Mouse (Mus musculus) CH12.LX (cell line): ENCODE data around the gene Capn8. TPM values are rescaled to one million over a fixed set of nuclear protein-coding genes. Genes with fewer than 3 reads are reported as not detected.

Experiments used
- DNase-seq: peaks from one replicate; pipeline ENCODE4 v3.0.0-alpha.2; 2013; ENCODE audit errors: extremely low read depth
- H3K27ac ChIP-seq: 2 replicates; pipeline ENCODE4 v1.5.1; 2012; ENCODE audit warnings: low read depth, mild to moderate bottlenecking, control low read depth, moderate library complexity; ENCODE audit not compliant: insufficient read depth
- H3K27me3 ChIP-seq: replicated peaks from 2 replicates; pipeline ENCODE3; 2012; ENCODE audit warnings: inconsistent platforms
- H3K36me3 ChIP-seq, 2 experiments: replicated peaks in 1 of 2; 2 replicates each; pipeline versions ENCODE3 to v1.6.1; 2012; ENCODE audit warnings: inconsistent platforms in 1 of 2, low read length in 1 of 2, mild to moderate bottlenecking in 1 of 2, mixed read lengths in 1 of 2, moderate library complexity in 1 of 2; ENCODE audit not compliant: control insufficient read depth in 1 of 2, insufficient read depth in 1 of 2
- H3K4me1 ChIP-seq, 2 experiments: 2 replicates each; pipeline ENCODE4 v1.6.1; 2012; ENCODE audit warnings: inconsistent platforms in 1 of 2, moderate library complexity in 1 of 2; ENCODE audit not compliant: insufficient read depth in 2 of 2, control insufficient read depth in 1 of 2
- H3K4me2 ChIP-seq: 2 replicates; pipeline ENCODE4 v1.6.1; 2012; ENCODE audit warnings: low read depth, mild to moderate bottlenecking, control low read depth; ENCODE audit not compliant: poor library complexity, insufficient read depth, severe bottlenecking
- H3K4me3 ChIP-seq, 3 experiments: fragments of 150-350 bp in 1 of 3; sonication (generic) in 1 of 3; replicated peaks in 1 of 3; 2 replicates each; pipeline versions ENCODE3 to v1.5.1; 2011 to 2012; ENCODE audit warnings: low read depth in 2 of 3, low read length in 2 of 3, mild to moderate bottlenecking in 2 of 3, moderate library complexity in 2 of 3, control low read depth in 1 of 3, improper control_type of control experiment in 1 of 3, inconsistent platforms in 1 of 3, mixed read lengths in 1 of 3; ENCODE audit not compliant: poor library complexity in 1 of 3
- H3K79me2 ChIP-seq: replicated peaks from 2 replicates; pipeline ENCODE4 v1.6.1; 2012; ENCODE audit warnings: mild to moderate bottlenecking, moderate library complexity; ENCODE audit not compliant: control insufficient read depth, poor library complexity, insufficient read depth, severe bottlenecking; ENCODE audit errors: extremely low read depth
- H3K9ac ChIP-seq: 2 replicates; pipeline ENCODE4 v1.6.1; 2012; ENCODE audit warnings: low read depth, mild to moderate bottlenecking, control low read depth, moderate library complexity; ENCODE audit not compliant: insufficient read depth
- H3K9me3 ChIP-seq: replicated peaks from 2 replicates; pipeline ENCODE3; 2012; ENCODE audit warnings: low read length, inconsistent platforms, mixed read lengths
- BHLHE40 ChIP-seq: IDR thresholded peaks from 2 replicates; pipeline ENCODE4 v1.6.1; 2011; ENCODE audit warnings: mild to moderate bottlenecking, low read depth, low read length, improper control_type of control experiment
- CHD1 ChIP-seq: IDR thresholded peaks from 2 replicates; pipeline ENCODE4 v1.6.1; 2012; ENCODE audit warnings: low read depth, low read length, improper control_type of control experiment, inconsistent platforms
- ELF1 ChIP-seq: IDR thresholded peaks from 2 replicates; pipeline ENCODE4 v1.6.1; 2014; ENCODE audit warnings: low read depth, mild to moderate bottlenecking, inconsistent platforms, low read length, improper control_type of control experiment
- EP300 ChIP-seq: IDR thresholded peaks from 2 replicates; pipeline ENCODE4 v1.6.1; 2011; ENCODE audit warnings: low read length, improper control_type of control experiment
- GABPA ChIP-seq: IDR thresholded peaks from 2 replicates; pipeline ENCODE4 v1.6.1; 2012; ENCODE audit warnings: low read depth, low read length, improper control_type of control experiment, inconsistent platforms; ENCODE audit not compliant: insufficient replicate concordance
- HCFC1 ChIP-seq: IDR thresholded peaks from 2 replicates; pipeline ENCODE4 v1.6.1; 2012; ENCODE audit warnings: low read depth, mild to moderate bottlenecking, inconsistent platforms, low read length, improper control_type of control experiment
- IRF4 ChIP-seq: IDR thresholded peaks from 2 replicates; pipeline ENCODE4 v1.6.1; 2014; ENCODE audit warnings: low read depth, mild to moderate bottlenecking, inconsistent platforms, low read length, improper control_type of control experiment
- KAT2A ChIP-seq: IDR thresholded peaks from 2 replicates; pipeline ENCODE4 v1.6.1; 2012; ENCODE audit warnings: low read length, improper control_type of control experiment, inconsistent platforms; ENCODE audit not compliant: insufficient replicate concordance
- MAFK ChIP-seq: IDR thresholded peaks from 2 replicates; pipeline ENCODE4 v1.6.1; 2011; ENCODE audit warnings: low read length, improper control_type of control experiment; ENCODE audit not compliant: insufficient replicate concordance
- MAX ChIP-seq: IDR thresholded peaks from 2 replicates; pipeline ENCODE4 v1.6.1; 2011; ENCODE audit warnings: low read length, improper control_type of control experiment
- MEF2A ChIP-seq: IDR thresholded peaks from 2 replicates; pipeline ENCODE4 v1.6.1; 2014; ENCODE audit warnings: low read depth, mild to moderate bottlenecking, inconsistent platforms, low read length, improper control_type of control experiment, borderline replicate concordance
- MXI1 ChIP-seq: IDR thresholded peaks from 2 replicates; pipeline ENCODE4 v1.6.1; 2011; ENCODE audit warnings: mild to moderate bottlenecking, low read depth, low read length, improper control_type of control experiment
- NELFE ChIP-seq: IDR thresholded peaks from 2 replicates; pipeline ENCODE4 v1.6.1; 2011; ENCODE audit warnings: low read depth, low read length, improper control_type of control experiment
- PAX5 ChIP-seq: IDR thresholded peaks from 2 replicates; pipeline ENCODE4 v1.6.1; 2012; ENCODE audit warnings: low read length, inconsistent platforms, mixed read lengths
- POLR2A ChIP-seq: IDR thresholded peaks from 2 replicates; pipeline ENCODE4 v1.6.1; 2011; ENCODE audit warnings: low read depth, mild to moderate bottlenecking, improper control_type of control experiment, low read length
- POLR2AphosphoS2 ChIP-seq: IDR thresholded peaks from 2 replicates; pipeline ENCODE4 v1.6.1; 2011; ENCODE audit warnings: low read depth, low read length, improper control_type of control experiment
- RAD21 ChIP-seq: IDR thresholded peaks from 2 replicates; pipeline ENCODE4 v1.6.1; 2011; ENCODE audit warnings: low read depth, mild to moderate bottlenecking, low read length, improper control_type of control experiment, moderate library complexity
- RCOR1 ChIP-seq: conservative IDR thresholded peaks from 2 replicates; pipeline ENCODE4 v1.6.1; 2012; ENCODE audit warnings: low read depth, mild to moderate bottlenecking, inconsistent platforms, low read length, improper control_type of control experiment
- SIN3A ChIP-seq: IDR thresholded peaks from 2 replicates; pipeline ENCODE4 v1.6.1; 2012; ENCODE audit warnings: low read length, improper control_type of control experiment, inconsistent platforms
- SMC3 ChIP-seq: IDR thresholded peaks from 2 replicates; pipeline ENCODE4 v1.6.1; 2011; ENCODE audit warnings: low read depth, low read length, improper control_type of control experiment
- TBP ChIP-seq: conservative IDR thresholded peaks from 2 replicates; pipeline ENCODE4 v1.6.1; 2011; ENCODE audit warnings: low read depth, low read length, improper control_type of control experiment
- UBTF ChIP-seq: IDR thresholded peaks from 2 replicates; pipeline ENCODE4 v1.6.1; 2012; ENCODE audit warnings: low read depth, mild to moderate bottlenecking, inconsistent platforms, low read length, improper control_type of control experiment, moderate library complexity
- USF1 ChIP-seq: IDR thresholded peaks from 2 replicates; pipeline ENCODE4 v1.6.1; 2014; ENCODE audit warnings: low read depth, mild to moderate bottlenecking, inconsistent platforms, low read length, improper control_type of control experiment
- ZMIZ1 ChIP-seq: IDR thresholded peaks from 2 replicates; pipeline ENCODE4 v1.6.1; 2012; ENCODE audit warnings: low read depth, mild to moderate bottlenecking, inconsistent platforms, low read length, improper control_type of control experiment
- ZNF384 ChIP-seq: IDR thresholded peaks from 2 replicates; pipeline ENCODE4 v1.6.1; 2012; ENCODE audit warnings: low read depth, low read length, improper control_type of control experiment, inconsistent platforms
- dilution Hi-C: fragments of 300-500 bp; cut with MboI; formaldehyde crosslinking; loops from 2 replicates; pipeline ENCODE4 v1.14.3; 2020; ENCODE audit warnings: low sequenced_read_pairs; ENCODE audit not compliant: extremely low pct_unique_long_range_greater_than_20kb, extremely low pct_ligation_motif_present
- in situ Hi-C: fragments of 300-500 bp; cut with MboI; formaldehyde crosslinking; loops from 3 replicates; pipeline ENCODE4 v1.14.3; 2019; ENCODE audit warnings: low sequenced_read_pairs, low pct_ligation_motif_present, low pct_unique_long_range_greater_than_20kb, mixed read lengths
- polyA plus RNA-seq: library from polyadenylated mRNA; unstranded; fragments of >175 nt; gene quantifications from 2 replicates; pipeline ENCODE4 v1.2.1, GENCODE M21; 2012; ENCODE audit warnings: low read depth; ENCODE audit not compliant: insufficient read length
- total RNA-seq, 2 experiments: library from RNA; depleted of rRNA; stranded (reverse); fragments of 300-350 nt in 1 of 2; fragments of >200 nt in 1 of 2; gene quantifications; 2 replicates each; pipeline ENCODE4 v1.2.3; 2012 to 2014

The Capn8 gene
- total and polyA plus RNA-seq, 3 experiments: not detected

DNA sequence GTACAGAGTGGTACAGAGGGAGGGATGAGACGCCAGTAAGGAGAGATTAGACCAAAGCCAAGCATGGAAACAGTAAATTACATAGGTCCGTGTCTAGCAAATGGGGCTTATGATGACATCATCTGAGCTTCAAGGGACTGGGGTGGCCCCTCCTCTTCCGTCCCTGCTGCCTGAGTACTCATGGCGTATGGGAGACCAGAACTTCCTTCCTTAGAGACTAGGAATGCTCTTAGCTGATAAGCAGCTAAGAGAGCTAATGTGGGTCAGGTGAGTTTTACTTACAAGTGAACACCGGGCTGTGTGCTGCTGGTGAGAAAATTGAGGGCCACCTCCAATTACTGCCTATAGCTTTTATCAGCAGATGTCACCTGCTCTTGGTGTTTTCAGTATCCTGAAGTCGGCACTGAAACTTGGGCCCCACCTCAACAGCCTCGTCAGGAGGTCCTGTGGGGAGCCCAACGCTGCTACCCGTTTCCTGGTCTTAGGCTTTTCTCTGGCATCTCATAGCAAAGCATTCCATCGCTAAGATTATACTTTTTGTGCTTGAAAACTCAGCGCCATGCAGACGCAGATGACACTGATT is 69.0 kb downstream of the Capn8 start:
- Histone ChIP-seq H3K27me3 (no peaks in the 10 kb centered on the region), H3K9ac (no peak overlapping the region), H3K4me3 (no peak overlapping the region), H3K4me1 (peaks cover 0 to 18% of the 10 kb centered on the region in 2 experiments; a peak in 2 of 4 replicates), H3K79me2 (no peaks in the 10 kb centered on the region), H3K4me2 (no peak overlapping the region), H3K9me3 (peaks cover 3% of the 10 kb centered on the region), H3K27ac (no peak overlapping the region), H3K36me3 (no peaks in the 10 kb centered on the region)
- no peak for DNase-seq
- in situ Hi-C loops: no loop called here
- TF ChIP-seq IRF4 (no peak), RAD21 (no peak), SIN3A (no peak), NELFE (no peak), SMC3 (no peak), EP300 (no peak), POLR2A (no peak), TBP (no peak), ZMIZ1 (no peak), RCOR1 (no peak), POLR2AphosphoS2 (no peak), ELF1 (no peak), MEF2A (no peak), ZNF384 (no peak), UBTF (no peak), CHD1 (no peak), HCFC1 (no peak), MAX (no peak), BHLHE40 (no peak)
- dilution Hi-C loops: no loop called here

DNA sequence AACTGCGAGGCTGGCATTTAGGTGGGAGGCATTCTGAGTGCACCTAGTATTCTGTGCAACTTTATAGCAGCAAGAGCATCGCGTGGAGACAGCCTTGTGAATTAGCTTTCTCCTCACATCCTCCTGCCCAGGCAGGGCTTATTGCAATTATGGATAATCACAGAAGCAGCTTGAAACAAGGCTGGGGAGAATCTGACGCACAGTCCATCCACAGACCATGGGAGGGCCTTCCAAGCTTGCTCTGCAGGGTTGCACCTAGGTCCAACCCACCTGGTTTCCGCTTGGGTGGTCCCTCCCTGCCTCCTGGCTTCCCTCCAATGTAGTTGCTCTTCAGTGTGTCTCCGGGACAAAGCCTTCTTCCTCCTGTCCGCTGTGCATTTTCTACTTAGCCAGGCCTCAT is 74.2 kb downstream of the Capn8 start:
- dilution Hi-C loops (no loop called here), in situ Hi-C loops (no loop called here)
- Histone ChIP-seq H3K79me2 (no peaks in the 10 kb centered on the region), H3K9me3 (peaks cover 13% of the 10 kb centered on the region), H3K27me3 (no peaks in the 10 kb centered on the region), H3K4me3 (no peak overlapping the region), H3K4me1 (no peaks in the 10 kb centered on the region), H3K4me2 (no peak overlapping the region), H3K27ac (no peak overlapping the region), H3K36me3 (no peaks in the 10 kb centered on the region), H3K9ac (no peak overlapping the region)
- no peak for DNase-seq
- no peak for TF ChIP-seq TBP
- TF ChIP-seq USF1: no peak
- TF ChIP-seq MEF2A: no peak
- no peak for TF ChIP-seq UBTF
- TF ChIP-seq MAX: no peak
- no peak for TF ChIP-seq CHD1
- no peak for TF ChIP-seq POLR2AphosphoS2
- no peak for TF ChIP-seq ZMIZ1
- TF ChIP-seq KAT2A: no peak
- TF ChIP-seq ELF1: no peak
- no peak for TF ChIP-seq MAFK
- no peak for TF ChIP-seq MXI1
- no peak for TF ChIP-seq NELFE
- TF ChIP-seq GABPA: no peak
- no peak for TF ChIP-seq PAX5
- TF ChIP-seq ZNF384: no peak
